Mouse (Mus musculus): ENCODE measurements around the gene Tmc6. TPM values are rescaled to one million over a fixed set of nuclear protein-coding genes. Genes with fewer than 3 reads are reported as not detected.

Tmc6 gene
- polyA plus RNA-seq, 1 experiment from 2014 or later, result 6.0 TPM

GRCm38 (mm10) chr11:117762246-117762645 is 19.8 kb downstream of the Tmc6 start:
- no peaks in the 10 kb centered on the region for H3K9me3 ChIP-seq
- H3K4me3 ChIP-seq, result no peak overlapping the region
- peaks cover 69% of the 10 kb centered on the region for H3K36me3 ChIP-seq
- no peaks in the 10 kb centered on the region for H3K27me3 ChIP-seq
- 91% methylated on average over 12 of the region's 12 CpGs for WGBS
- H3K4me2 ChIP-seq, result no peak overlapping the region
- no peak overlapping the region for H3K9ac ChIP-seq
- H3K4me1 ChIP-seq (replicated peaks), result no peaks in the 10 kb centered on the region
- H3K27ac ChIP-seq (replicated peaks), result no peak overlapping the region
- ATAC-seq (ENCODE audit: low FRiP score, low read depth), result no peak

- no peak overlapping the region for H3K4me2 ChIP-seq
- H3K4me1 ChIP-seq (replicated peaks), result no peaks in the 10 kb centered on the region
- no peaks in the 10 kb centered on the region for H3K9me3 ChIP-seq
- H3K27ac ChIP-seq (replicated peaks), result no peak overlapping the region
- H3K9ac ChIP-seq, result no peak overlapping the region
- no peaks in the 10 kb centered on the region for H3K27me3 ChIP-seq
- peaks cover 73% of the 10 kb centered on the region for H3K36me3 ChIP-seq
- H3K4me3 ChIP-seq, result no peak overlapping the region
- 93% methylated on average over 13 of the region's 13 CpGs for WGBS
- no peak for ATAC-seq (ENCODE audit: low FRiP score, low read depth)
Observed at GRCm38 (mm10) chr11:117761801-117762200, 20.2 kb downstream of the Tmc6 start.

DNA sequence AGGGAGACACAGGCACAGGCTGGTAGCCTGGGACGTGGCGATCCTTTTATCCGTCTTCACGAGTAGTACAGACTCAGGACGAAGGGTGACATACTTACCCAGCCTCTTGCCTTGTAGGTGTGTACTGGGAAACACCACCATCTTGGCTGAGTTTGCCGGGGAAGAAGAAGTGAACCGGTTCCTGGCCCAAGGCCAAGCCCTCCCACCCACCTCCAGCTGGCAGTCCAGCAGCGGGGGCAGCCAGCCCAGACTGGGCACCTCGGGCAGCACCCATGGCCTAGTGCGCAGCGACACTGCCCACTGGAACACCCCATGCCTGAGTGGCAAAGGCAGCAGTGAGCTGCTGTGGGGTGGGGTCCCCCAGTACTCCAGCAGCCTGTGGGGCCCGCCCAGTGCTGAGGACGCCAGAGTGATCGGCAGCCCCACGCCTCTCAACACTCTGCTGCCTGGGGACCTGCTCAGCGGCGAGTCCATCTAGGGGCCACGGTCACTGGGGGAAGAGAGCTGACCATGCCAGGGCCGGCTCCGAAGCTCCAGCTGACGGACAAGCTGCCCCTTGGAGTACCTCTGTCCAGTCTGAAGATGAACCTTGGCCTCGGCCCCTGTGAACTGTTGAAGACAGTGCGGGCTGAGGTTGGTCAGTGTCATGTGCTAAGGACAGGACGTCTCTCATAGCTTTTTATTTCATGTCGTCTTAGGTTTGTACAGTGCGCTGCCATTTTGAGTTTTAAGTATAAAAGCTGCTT is 21.5 kb downstream of the Tmc6 start:
- H3K4me1 ChIP-seq (replicated peaks), result no peaks in the 10 kb centered on the region
- H3K9ac ChIP-seq, result no peak overlapping the region
- no peak overlapping the region for H3K4me3 ChIP-seq
- no peak overlapping the region for H3K27ac ChIP-seq (replicated peaks)
- peaks cover 86% of the 10 kb centered on the region for H3K36me3 ChIP-seq
- WGBS, result 87% methylated on average over 26 of the region's 26 CpGs
- no peaks in the 10 kb centered on the region for H3K27me3 ChIP-seq
- no peaks in the 10 kb centered on the region for H3K9me3 ChIP-seq
- H3K4me2 ChIP-seq, result no peak overlapping the region
- ATAC-seq (ENCODE audit: low FRiP score, low read depth), result no peak

GRCm38 (mm10) chr11:117759267-117759666 is 22.7 kb downstream of the Tmc6 start:
- WGBS, result 87% methylated on average over 10 of the region's 10 CpGs

GRCm38 (mm10) chr11:117755891-117756290 is 26.1 kb downstream of the Tmc6 start:
- H3K27me3 ChIP-seq, result no peaks in the 10 kb centered on the region
- no peak for ATAC-seq (ENCODE audit: low FRiP score, low read depth)
- no peaks in the 10 kb centered on the region for H3K9me3 ChIP-seq
- 94% methylated on average over 7 of the region's 7 CpGs for WGBS
- no peak overlapping the region for H3K9ac ChIP-seq
- H3K4me1 ChIP-seq (replicated peaks), result no peaks in the 10 kb centered on the region
- no peak overlapping the region for H3K4me2 ChIP-seq
- H3K27ac ChIP-seq (replicated peaks), result no peak overlapping the region
- H3K4me3 ChIP-seq, result no peak overlapping the region
- H3K36me3 ChIP-seq, result peaks cover 94% of the 10 kb centered on the region

More at GRCm38 (mm10) chr11:117759267-117759666, 22.7 kb downstream of the Tmc6 start:
- no peaks in the 10 kb centered on the region for H3K9me3 ChIP-seq
- no peaks in the 10 kb centered on the region for H3K4me1 ChIP-seq (replicated peaks)
- H3K4me2 ChIP-seq, result no peak overlapping the region
- no peak overlapping the region for H3K9ac ChIP-seq
- H3K4me3 ChIP-seq, result no peak overlapping the region
- peaks cover 91% of the 10 kb centered on the region for H3K36me3 ChIP-seq
- no peak overlapping the region for H3K27ac ChIP-seq (replicated peaks)
- no peak for ATAC-seq (ENCODE audit: low FRiP score, low read depth)
- no peaks in the 10 kb centered on the region for H3K27me3 ChIP-seq

GRCm38 (mm10) chr11:117751544-117751943 is 30.5 kb downstream of the Tmc6 start:
- H3K4me3 ChIP-seq, result no peak overlapping the region
- H3K36me3 ChIP-seq, result peaks cover 94% of the 10 kb centered on the region
- H3K9ac ChIP-seq, result no peak overlapping the region
- H3K4me2 ChIP-seq, result no peak overlapping the region
- WGBS, result 89% methylated on average over 6 of the region's 6 CpGs
- H3K4me1 ChIP-seq (replicated peaks), result no peaks in the 10 kb centered on the region
- no peak overlapping the region for H3K27ac ChIP-seq (replicated peaks)
- no peak for ATAC-seq (ENCODE audit: low FRiP score, low read depth)
- H3K9me3 ChIP-seq, result no peaks in the 10 kb centered on the region
- no peaks in the 10 kb centered on the region for H3K27me3 ChIP-seq

DNA sequence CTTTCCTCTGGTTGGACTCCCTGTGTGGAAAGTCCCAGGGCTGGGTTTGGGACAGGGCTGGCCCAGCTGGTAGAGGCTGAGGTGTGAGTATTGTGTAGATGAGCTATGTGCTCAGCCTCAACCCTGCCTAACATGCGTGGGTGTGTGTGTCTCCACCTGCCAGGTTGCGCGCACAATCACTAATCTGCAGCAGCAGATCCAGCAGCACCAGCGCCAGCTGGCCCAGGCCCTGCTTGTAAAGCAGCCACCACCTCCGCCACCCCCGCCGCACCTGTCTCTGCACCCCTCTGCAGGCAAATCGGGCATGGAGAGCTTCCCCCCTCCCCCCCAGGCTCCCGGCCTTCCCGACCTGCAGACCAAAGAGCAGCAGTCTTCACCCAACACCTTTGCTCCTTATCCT is 32.6 kb downstream of the Tmc6 start:
- H3K27me3 ChIP-seq, result no peaks in the 10 kb centered on the region

GRCm38 (mm10) chr11:117748628-117749027 is 33.4 kb downstream of the Tmc6 start:
- no peak overlapping the region for H3K4me3 ChIP-seq
- no peak overlapping the region for H3K4me2 ChIP-seq
- H3K27me3 ChIP-seq, result no peaks in the 10 kb centered on the region
- no peaks in the 10 kb centered on the region for H3K4me1 ChIP-seq (replicated peaks)
- 84% methylated on average over 4 of the region's 4 CpGs for WGBS
- ATAC-seq (ENCODE audit: low FRiP score, low read depth), result no peak
- H3K36me3 ChIP-seq, result peaks cover 94% of the 10 kb centered on the region
- H3K27ac ChIP-seq (replicated peaks), result no peak overlapping the region
- no peaks in the 10 kb centered on the region for H3K9me3 ChIP-seq
- H3K9ac ChIP-seq, result no peak overlapping the region

More for the DNA sequence above, 32.6 kb downstream of the Tmc6 start:
- Histone ChIP-seq H3K36me3 (peaks cover 94% of the 10 kb centered on the region), H3K4me1 (replicated peaks) (no peaks in the 10 kb centered on the region), H3K4me3 (no peak overlapping the region), H3K9me3 (no peaks in the 10 kb centered on the region), H3K4me2 (no peak overlapping the region), H3K27ac (replicated peaks) (no peak overlapping the region), H3K9ac (no peak overlapping the region)
- 95% methylated on average over 10 of the region's 10 CpGs for WGBS
- no peak for ATAC-seq (ENCODE audit: low FRiP score, low read depth)

GRCm38 (mm10) chr11:117743454-117744030 is 38.5 kb downstream of the Tmc6 start:
- no peaks in the 10 kb centered on the region for H3K27me3 ChIP-seq
- ATAC-seq (ENCODE audit: low FRiP score, low read depth), result no peak
- H3K4me2 ChIP-seq, result no peak overlapping the region
- no peak overlapping the region for H3K4me3 ChIP-seq
- no peak overlapping the region for H3K27ac ChIP-seq (replicated peaks)
- H3K36me3 ChIP-seq, result peaks cover 95% of the 10 kb centered on the region
- H3K4me1 ChIP-seq (replicated peaks), result no peaks in the 10 kb centered on the region
- WGBS, result 73% methylated on average over 4 of the region's 4 CpGs
- no peaks in the 10 kb centered on the region for H3K9me3 ChIP-seq
- H3K9ac ChIP-seq, result no peak overlapping the region

GRCm38 (mm10) chr11:117742715-117743114 is 39.3 kb downstream of the Tmc6 start:
- no peak for ATAC-seq (ENCODE audit: low FRiP score, low read depth)

DNA sequence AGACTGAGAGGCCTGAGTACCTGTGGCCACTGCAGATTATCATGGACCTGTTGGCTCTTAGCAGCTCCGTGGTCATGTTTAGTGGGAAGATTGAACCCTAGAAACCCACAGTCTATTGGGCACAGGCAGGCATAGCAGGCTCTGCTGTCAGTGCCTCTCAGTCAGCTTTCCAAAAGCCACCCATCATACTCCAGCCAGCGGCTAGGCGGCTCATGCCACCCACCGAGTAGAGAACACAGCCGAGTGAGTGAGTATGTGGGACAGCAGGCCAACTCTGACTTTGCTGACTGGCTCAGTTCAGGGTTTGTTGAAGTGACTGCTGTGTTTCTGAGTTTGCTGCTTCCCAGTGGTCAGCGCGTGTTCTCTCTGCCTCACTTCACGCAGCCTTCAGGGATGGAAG is 39.8 kb downstream of the Tmc6 start:
- H3K27me3 ChIP-seq, result no peaks in the 10 kb centered on the region
- H3K4me3 ChIP-seq, result no peak overlapping the region
- no peak overlapping the region for H3K9ac ChIP-seq
- H3K36me3 ChIP-seq, result peaks cover 95% of the 10 kb centered on the region
- ATAC-seq (ENCODE audit: low FRiP score, low read depth), result no peak
- H3K4me1 ChIP-seq (replicated peaks), result no peaks in the 10 kb centered on the region
- H3K27ac ChIP-seq (replicated peaks), result no peak overlapping the region
- WGBS, result 87% methylated on average over 8 of the region's 8 CpGs
- H3K4me2 ChIP-seq, result no peak overlapping the region
- no peaks in the 10 kb centered on the region for H3K9me3 ChIP-seq

More at GRCm38 (mm10) chr11:117742715-117743114, 39.3 kb downstream of the Tmc6 start:
- Histone ChIP-seq H3K4me3 (no peak overlapping the region), H3K27me3 (no peaks in the 10 kb centered on the region), H3K27ac (replicated peaks) (no peak overlapping the region), H3K9ac (no peak overlapping the region), H3K9me3 (no peaks in the 10 kb centered on the region), H3K4me2 (no peak overlapping the region), H3K36me3 (peaks cover 95% of the 10 kb centered on the region), H3K4me1 (replicated peaks) (no peaks in the 10 kb centered on the region)
- WGBS, result 87% methylated on average over 8 of the region's 8 CpGs

- Histone ChIP-seq H3K4me2 (no peak overlapping the region), H3K9ac (no peak overlapping the region), H3K36me3 (peaks cover 93% of the 10 kb centered on the region), H3K27ac (replicated peaks) (no peak overlapping the region), H3K4me3 (no peak overlapping the region), H3K27me3 (no peaks in the 10 kb centered on the region), H3K4me1 (replicated peaks) (no peaks in the 10 kb centered on the region), H3K9me3 (no peaks in the 10 kb centered on the region)
- ATAC-seq (ENCODE audit: low FRiP score, low read depth), result no peak
- 93% methylated on average over 6 of the region's 6 CpGs for WGBS
Observed at GRCm38 (mm10) chr11:117741128-117741527, 40.9 kb downstream of the Tmc6 start.
